Mouse (Mus musculus) heart, postnatal 0 days (tissue): ENCODE measurements around the gene Map2k5.

Experiments used
- CTCF ChIP-seq: IDR thresholded peaks from 2 replicates; pipeline ENCODE4 v1.5.1; 2016; ENCODE audit warnings: antibody characterized with exemption, control low read depth, low read depth
- EP300 ChIP-seq: IDR thresholded peaks from 2 replicates; pipeline ENCODE4 v1.6.1; 2016; ENCODE audit warnings: antibody characterized with exemption, low read depth

DNA sequence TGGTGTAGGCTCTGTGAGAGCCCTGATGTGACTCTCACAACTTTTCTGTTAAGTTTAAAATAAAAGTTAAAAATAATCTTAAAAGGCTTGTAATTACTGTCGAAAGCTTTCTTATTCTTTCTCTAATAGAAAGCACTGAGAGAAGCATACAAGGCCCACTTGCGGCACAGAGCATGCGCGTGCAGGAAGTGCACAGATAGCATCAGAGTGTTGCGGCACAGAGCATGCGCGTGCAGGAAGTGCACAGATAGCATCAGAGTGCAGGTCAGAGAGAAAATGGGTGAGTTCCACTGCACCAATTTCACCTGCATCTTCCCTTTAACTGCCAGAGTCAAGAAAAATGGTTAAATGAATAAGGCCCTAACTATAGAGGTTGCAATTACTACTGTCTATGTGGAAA lies 95.7 kb downstream of the Map2k5 start:
- TF ChIP-seq CTCF (no peak), EP300 (no peak)
